Mouse (Mus musculus) c-Kit-positive CD71-negative TER-119-negative erythroid progenitor cells, embryonic 14.5 days (primary cell): ENCODE data around the gene Gga2.

Source experiments
- DNase-seq: peaks from one replicate; pipeline ENCODE4 v3.0.0-alpha.2; 2013; ENCODE audit warnings: low read depth

Gene Gga2

DNA sequence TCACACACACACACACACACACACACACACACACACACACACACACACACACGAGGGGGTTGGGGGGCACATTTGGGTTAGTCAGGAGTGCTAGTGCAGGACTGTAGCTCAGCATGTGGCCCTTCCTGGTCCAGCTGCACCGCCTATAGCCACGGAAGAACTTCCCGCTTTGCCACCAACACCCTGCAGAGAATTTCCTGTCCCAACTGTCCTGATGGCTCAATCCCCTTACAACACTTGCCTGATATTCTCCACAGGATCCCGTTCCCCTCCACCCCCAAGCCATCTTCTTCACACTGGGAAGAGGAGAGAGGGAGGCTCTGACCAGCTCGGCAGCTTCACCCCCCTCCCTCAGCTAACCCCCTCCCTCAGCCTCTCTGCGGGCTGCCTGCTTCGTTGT lies 20.6 kb downstream of the Gga2 start:
- DNase-seq: no peak

DNA sequence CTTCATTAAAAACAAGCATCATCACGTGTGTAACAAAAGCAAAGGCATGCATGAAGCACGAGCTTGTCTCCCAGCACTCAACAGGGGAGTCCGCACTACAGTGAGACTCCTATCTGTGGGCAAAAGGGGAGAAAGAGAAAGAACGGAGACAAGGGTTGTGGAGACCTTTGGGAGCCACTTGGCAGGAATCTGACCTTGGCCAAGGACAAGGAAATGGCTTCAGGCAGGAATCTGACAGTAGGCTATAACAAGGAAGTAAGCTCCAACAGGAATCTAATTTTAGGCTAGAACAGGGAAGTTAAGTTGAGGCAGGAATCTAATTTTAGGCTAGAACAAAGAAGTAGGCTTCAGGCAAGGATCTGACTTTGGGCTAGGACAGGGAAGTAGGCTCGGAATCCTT lies 25.1 kb downstream of the Gga2 start:
- DNase-seq: no peak

DNA sequence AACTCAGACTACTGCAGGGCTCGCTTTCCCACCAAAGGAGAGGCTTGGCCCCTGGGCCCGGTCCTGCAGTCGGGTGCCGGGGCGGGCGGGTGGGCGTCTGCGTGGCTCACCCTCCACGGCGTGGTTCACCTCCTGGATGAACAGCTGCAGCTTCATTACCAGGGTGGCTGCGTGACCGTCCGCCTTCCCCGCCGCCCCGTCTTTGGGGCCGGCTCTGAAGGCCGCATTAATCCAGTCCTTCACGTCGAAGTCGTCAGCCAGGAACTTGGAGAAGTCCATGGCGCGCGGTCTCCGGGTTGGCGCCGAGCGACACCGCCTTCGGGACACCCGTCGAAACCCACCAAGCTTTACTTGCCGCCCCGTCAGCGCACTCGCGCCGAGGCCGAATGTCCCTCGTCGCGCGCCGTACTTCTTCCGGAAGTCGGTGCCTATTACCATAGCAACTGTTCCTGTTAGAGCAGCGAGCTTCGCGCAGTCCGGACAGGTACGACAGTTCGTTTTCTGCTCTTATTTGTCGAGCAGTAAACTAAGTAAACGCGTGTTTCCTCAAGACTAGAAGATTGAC lies 39.6 kb downstream of the Gga2 start, which contains the start of gene Cog7:
Cog7 (minus strand) TSS at position 405 of the 565 bp plus-strand sequence.
- DNase-seq: peak; percentile 90

DNA sequence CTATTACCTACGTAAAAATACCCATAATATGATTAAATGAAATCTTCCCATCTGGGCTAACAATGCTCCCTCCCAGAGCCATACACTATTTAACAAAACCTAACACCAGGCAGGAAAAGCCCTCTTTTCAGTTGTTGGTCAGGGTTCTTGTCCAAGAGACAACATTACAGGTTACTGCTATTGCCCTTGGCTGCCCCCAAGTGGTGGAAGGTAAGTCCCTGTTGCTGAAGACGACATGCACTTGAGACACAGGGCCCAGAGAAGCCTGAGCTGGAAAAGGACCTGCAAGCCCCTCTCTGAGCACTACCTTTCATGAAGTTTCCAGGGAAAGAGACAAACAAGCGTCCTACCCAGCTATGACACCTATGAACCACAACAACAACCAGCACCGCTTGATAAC lies 46.0 kb downstream of the Gga2 start:
- peak; percentile 53 for DNase-seq

- DNase-seq: no peak
These were observed 49.3 kb downstream of the Gga2 start for GRCm38 (mm10) chr7:121971698-121972097.

GRCm38 (mm10) chr7:121970250-121970649 lies 50.8 kb downstream of the Gga2 start:
- DNase-seq: no peak

GRCm38 (mm10) chr7:121968816-121969215 lies 52.2 kb downstream of the Gga2 start:
- no peak for DNase-seq

GRCm38 (mm10) chr7:121968242-121968641 lies 52.8 kb downstream of the Gga2 start:
- no peak for DNase-seq

- no peak for DNase-seq
These were observed 54.9 kb downstream of the Gga2 start for GRCm38 (mm10) chr7:121966169-121966568.

- peak; percentile 17 for DNase-seq
These were observed 57.1 kb downstream of the Gga2 start for GRCm38 (mm10) chr7:121963883-121964398.

DNA sequence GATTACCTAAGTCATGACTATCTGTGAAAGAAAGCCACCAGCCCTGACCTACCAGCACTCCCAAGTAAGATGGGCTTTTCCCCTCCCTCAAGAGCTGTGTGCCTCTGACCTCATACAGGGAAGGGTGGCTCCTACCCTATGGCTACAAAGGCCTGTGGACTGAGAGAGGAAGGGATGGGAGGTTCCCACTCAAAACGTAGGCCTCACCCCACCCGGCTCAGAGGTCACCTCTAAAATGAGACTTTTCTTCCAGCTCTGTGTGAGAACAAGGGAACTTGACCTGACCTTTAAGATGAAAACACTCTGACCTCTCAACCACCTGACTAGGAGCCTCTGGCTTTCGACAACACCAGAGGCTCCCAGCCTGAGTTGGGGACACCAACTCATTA lies 58.5 kb downstream of the Gga2 start:
- no peak for DNase-seq

GRCm38 (mm10) chr7:121961913-121962570 lies 59.0 kb downstream of the Gga2 start:
- DNase-seq: no peak

DNA sequence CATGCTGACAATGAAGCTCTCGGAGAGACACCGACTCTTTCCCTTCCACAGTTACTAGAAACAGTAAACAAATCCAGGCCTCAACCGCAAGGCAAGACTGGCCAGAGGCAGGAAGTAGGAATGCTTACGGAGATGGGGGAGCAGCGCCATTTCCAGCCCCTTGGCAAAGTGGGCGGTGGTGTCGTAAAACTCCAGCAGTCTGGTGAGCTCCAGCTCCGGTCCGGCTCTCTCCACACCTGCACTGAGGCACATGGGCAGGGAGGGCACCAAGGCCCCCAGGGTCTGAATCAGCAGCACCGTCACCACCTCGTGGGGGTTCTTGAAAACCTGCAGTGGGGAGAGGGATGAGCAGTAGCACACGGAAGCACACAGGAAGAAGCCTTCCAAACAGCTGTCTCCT lies 65.2 kb downstream of the Gga2 start:
- no peak for DNase-seq

DNA sequence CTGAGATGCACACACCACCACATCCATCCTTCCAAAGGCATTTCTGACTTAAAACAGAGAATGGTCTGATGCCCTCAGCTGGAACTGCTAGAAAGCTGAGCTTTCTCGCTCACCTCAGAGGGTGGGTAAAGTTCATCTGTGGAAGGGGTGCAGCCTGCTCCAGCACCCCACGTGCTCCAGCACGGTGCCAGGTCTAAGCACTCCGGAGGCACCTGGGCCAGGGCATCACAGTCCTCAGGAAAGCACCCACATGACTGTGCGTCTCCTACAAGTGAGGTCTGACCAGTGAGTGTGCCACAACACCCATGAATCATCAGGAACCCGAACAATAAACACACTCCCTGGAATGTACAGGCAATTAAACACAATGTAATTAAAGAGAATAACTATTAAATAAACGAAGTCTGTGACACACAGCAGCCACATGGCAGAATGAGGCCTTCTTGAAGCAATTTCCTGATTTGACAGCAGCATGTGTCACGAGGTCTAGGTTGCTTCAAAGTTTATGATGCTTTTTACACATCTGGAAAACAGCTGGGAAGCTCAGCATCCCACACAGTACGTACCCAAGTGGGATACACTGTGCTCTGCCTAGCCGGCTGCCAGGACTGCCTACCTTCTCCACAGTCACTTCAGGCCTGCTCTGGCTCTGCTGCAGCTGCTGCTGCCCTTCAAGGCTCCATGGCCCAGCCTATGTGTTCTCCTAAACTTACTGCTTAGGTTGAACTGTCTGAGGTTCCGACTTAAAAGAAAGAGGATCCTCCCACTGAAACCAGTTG lies 65.9 kb downstream of the Gga2 start:
- DNase-seq: no peak

GRCm38 (mm10) chr7:121947513-121947912 lies 73.5 kb downstream of the Gga2 start:
- no peak for DNase-seq

GRCm38 (mm10) chr7:121946196-121946595 lies 74.8 kb downstream of the Gga2 start:
- no peak for DNase-seq

GRCm38 (mm10) chr7:121942371-121942770 lies 78.7 kb downstream of the Gga2 start:
- no peak for DNase-seq

DNA sequence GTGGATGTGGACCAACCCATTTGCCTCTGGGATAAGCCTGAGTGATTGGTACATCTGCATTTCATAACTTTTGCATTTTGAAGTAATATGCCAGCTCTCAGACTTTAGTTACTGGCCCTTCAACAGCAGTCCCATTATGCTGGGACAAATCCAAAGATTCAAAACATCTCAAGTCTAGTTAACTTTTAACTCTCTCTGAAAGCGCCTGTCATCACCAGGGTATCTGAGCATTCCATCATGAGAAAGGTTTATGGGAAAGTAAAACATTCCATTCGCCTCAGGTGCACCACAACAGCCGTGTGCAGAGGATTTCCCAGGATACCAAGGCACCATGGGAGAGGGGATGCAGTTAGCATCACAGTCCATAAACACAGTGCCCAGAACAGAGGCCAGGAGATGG lies 79.4 kb downstream of the Gga2 start:
- DNase-seq: no peak

GRCm38 (mm10) chr7:121941016-121941415 lies 80.0 kb downstream of the Gga2 start:
- no peak for DNase-seq

- DNase-seq: peak; percentile 2
These were observed 81.3 kb downstream of the Gga2 start for GRCm38 (mm10) chr7:121939729-121940128.

GRCm38 (mm10) chr7:121939244-121939643 lies 81.8 kb downstream of the Gga2 start:
- no peak for DNase-seq

- DNase-seq: no peak
These were observed 82.7 kb downstream of the Gga2 start for GRCm38 (mm10) chr7:121938124-121938891.
